Mouse (Mus musculus): ENCODE results near the gene Zbtb3.

Gene Zbtb3

GRCm38 (mm10) chr19:8841012-8841411 is 38.7 kb downstream of the Zbtb3 start:
- peak; percentile 66 for DNase-seq

DNA sequence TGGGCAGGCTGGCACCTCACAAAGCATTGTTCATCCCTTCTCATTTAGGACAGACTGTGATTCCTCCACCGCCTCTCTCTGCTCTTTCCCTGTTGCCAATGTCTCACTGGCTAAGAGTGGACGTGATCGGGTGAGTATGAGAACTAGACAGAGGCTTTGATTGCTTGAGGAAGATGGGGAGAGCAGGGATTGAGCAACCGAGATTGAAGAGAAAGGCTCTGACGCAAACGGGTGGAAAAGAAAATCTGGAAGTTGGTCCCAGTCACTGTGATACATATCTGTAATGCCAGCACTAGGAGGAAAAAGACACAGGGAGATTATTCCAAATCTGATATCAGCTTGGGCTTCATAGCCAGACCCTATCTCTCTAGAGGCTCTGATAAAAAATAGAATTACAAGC is 40.6 kb downstream of the Zbtb3 start:
- DNase-seq, result no peak

DNA sequence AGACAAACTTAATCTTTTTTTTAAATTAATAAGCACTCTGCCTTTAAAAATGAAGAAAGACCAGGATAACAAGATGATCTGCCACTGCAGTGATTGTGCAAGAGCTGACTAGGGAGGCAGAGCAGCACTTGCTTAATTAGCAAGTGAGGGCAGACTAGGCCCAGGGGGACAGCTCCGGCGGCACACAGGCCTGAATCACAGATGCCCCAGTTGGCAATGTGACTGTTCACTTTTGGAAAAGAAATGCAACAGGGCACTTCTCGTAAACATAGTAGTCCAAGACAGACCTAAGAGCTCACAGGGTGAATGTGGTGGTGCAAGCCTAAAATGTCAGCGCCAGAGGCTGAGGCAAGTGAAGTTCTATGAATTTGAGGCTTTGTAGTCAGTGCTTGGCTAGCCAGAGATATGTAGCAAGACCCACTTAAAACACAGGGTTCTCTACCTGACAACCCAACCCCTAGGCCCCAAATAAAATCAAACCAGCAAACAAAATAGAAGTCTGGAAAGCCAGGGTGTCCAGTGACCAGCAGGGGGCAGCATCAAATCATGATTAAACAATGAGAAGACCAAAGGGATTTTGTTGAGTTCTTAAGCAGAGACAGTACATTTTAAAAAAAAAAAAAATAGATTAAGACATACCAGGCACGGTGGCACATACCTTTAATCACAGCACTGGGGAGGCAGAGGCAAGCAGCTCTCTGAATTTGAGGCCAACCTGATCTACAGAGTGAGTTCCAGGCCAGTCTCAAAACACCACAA is 42.2 kb downstream of the Zbtb3 start:
- DNase-seq, result peak; percentile 54

GRCm38 (mm10) chr19:8848356-8848755 is 46.0 kb downstream of the Zbtb3 start:
- DNase-seq, result no peak

DNA sequence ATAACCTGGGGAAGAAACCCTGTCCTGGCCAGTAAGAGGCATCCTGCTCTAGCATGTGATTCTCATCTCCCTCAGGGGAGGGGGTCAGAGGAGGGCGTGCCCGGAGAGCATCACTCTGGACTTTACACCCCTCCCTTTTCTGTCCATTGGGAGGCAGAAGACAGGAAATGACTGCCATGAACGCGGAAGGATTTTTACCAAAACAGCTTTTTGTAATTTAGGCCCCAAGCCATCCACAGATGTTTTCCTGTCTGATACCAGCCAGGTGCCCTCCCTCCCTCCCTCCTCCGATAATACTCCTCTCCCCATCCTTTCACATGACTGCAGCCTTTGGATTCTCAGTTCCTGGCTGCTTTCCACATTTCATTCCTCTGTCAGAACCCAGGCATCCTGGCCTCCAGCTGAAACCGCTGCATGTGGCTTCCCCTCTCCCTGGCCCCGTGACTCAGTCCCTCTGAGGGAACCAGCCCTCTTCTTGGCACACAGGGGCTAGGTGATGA is 48.1 kb downstream of the Zbtb3 start, which contains the start of gene Lrrn4cl:
Lrrn4cl (plus strand) TSS at position 367 of the 500 bp plus-strand sequence.
- DNase-seq, result no peak

GRCm38 (mm10) chr19:8851639-8852038 is 49.3 kb downstream of the Zbtb3 start:
- no peak for DNase-seq

DNA sequence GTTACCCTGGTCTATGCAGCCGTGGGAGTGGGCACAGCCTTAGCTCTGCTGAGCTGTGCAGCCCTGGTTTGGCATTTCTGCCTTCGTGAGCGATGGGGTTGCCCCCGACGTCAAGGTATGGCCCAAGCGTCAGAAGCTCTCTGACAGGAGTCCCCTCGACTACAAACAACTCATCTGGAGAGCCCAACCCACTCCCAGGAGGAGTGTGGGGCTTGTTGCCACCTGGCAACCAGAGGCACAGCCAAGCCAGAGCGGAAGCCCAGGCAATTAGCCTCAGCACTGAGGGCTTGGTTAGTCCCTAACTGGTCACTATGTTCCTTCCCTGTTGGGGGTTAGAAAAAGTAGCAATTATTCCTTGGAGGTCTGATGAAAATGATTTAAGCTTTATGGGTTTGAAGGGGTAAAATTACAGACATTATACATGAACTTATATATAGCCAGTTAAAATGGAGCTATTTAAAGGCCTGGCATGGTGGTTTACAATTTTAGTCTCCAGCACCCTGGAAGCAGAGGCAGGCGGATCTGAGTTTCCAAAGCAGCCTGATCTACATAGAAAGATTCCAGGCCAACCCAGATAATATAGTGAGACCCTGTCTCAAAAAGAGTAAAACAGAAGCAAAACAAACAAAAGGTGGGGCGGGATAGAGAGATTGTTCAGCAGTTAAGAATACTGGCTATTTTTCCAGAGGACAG is 50.0 kb downstream of the Zbtb3 start:
- no peak for DNase-seq

GRCm38 (mm10) chr19:8853117-8853516 is 50.8 kb downstream of the Zbtb3 start:
- no peak for DNase-seq
